Comparison of ENCODE assay signal across 8 mouse cellular contexts in the genomic region with DNA sequence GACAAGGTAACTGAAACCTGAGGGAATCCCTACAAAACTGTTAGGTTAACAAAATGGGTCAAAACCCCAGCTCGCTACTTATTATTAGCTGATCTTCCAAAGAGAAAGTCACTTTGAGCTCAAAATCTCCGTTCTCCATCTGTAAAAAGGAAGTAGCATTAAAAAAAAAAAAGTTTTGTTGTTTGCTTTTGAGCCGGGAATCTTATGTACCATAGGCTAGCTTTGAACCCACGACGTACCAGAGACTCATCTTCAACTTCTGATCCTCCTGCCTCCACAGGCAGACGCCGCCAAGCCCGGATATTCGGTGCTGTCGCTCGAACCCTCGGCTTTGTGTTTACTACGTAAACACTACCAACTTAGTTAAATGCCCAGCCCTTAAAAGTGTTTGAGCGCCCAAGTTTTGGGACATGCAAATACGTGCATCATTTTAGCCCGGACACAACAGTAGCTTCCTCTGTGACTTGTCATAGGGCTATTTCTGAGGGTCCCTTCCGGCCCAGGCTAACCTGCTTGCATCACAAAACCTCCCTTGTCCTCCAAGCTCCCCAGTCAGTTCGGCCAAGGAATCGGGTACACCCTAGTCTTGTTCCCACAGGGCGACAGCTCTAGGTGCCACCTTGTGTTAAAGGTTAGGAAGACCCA. TPM values are rescaled to one million over a fixed set of nuclear protein-coding genes. Genes with fewer than 3 reads are reported as not detected.
DNase-seq lines count a peak whose midpoint lies in the region; ATAC-seq and TF ChIP-seq lines count a peak whose summit lies in the region.

No protein-coding gene starts in this region.

- peak overlapping the region; percentile 74 for H3K4me3 ChIP-seq in lung, adult 2 months (replicated peaks; ENCODE audit: extremely low read depth, low read depth, low read length)
- peak overlapping the region; percentile 77 for H3K4me3 ChIP-seq in embryonic facial prominence, embryonic 10.5 days
- peak overlapping the region; percentile 80 for H3K4me3 ChIP-seq in hindbrain, embryonic 15.5 days
- H3K4me3 ChIP-seq in midbrain, embryonic 16.5 days (ENCODE audit: low read depth, low read length), result peak overlapping the region; percentile 69

- no peak for TF ChIP-seq POLR2A in lung, adult 2 months (IDR thresholded peaks at IDR 0.05; ENCODE audit: borderline replicate concordance, extremely low read depth, low read depth, low read length)

- peaks cover 30% of the 10 kb centered on the region for H3K36me3 ChIP-seq in embryonic facial prominence, embryonic 10.5 days (replicated peaks)
- H3K36me3 ChIP-seq in hindbrain, embryonic 15.5 days, result no peaks in the 10 kb centered on the region
- H3K36me3 ChIP-seq in midbrain, embryonic 16.5 days (ENCODE audit: control insufficient read depth, insufficient read depth, low read length), result no peaks in the 10 kb centered on the region

- ATAC-seq in hindbrain, embryonic 15.5 days (ENCODE audit: low FRiP score, low read depth), result no peak
- ATAC-seq in midbrain, embryonic 16.5 days, result no peak; the same call in 1 of the 2 replicates

- H3K4me1 ChIP-seq in lung, adult 2 months (ENCODE audit: control insufficient read depth, insufficient read depth, low read length), result no peaks in the 10 kb centered on the region
- H3K4me1 ChIP-seq in embryonic facial prominence, embryonic 10.5 days, result peaks cover 24% of the 10 kb centered on the region
- peaks cover 18% of the 10 kb centered on the region for H3K4me1 ChIP-seq in hindbrain, embryonic 15.5 days (replicated peaks)
- H3K4me1 ChIP-seq in midbrain, embryonic 16.5 days (ENCODE audit: control insufficient read depth, insufficient read depth, low read length), result peaks cover 11% of the 10 kb centered on the region

- no peak for DNase-seq in lung, adult 2 months
- DNase-seq in lung, postnatal 25 days (ENCODE audit: low spot score), result no peak
- DNase-seq in embryonic facial prominence, embryonic 10.5 days (ENCODE audit: low spot score), result no peak
- DNase-seq in T-cell, adult 2 months (ENCODE audit: low spot score), result no peak
- DNase-seq in frontal cortex, postnatal 36 days (ENCODE audit: low spot score in 2 of 2), result no peak
- DNase-seq in thymus, adult 18-20 months, result no peak

- TF ChIP-seq CTCF in lung, adult 2 months (IDR thresholded peaks at IDR 0.05; ENCODE audit: insufficient read depth, low read length), result no peak

- peak overlapping the region; percentile 63 for H3K9ac ChIP-seq in hindbrain, embryonic 15.5 days
- peak overlapping the region; percentile 61 for H3K9ac ChIP-seq in midbrain, embryonic 16.5 days (ENCODE audit: low read depth, low read length)

- H3K27ac ChIP-seq in embryonic facial prominence, embryonic 10.5 days (replicated peaks), result peak overlapping the region; percentile 90
- peak overlapping the region; percentile 84 for H3K27ac ChIP-seq in hindbrain, embryonic 15.5 days (replicated peaks)
- H3K27ac ChIP-seq in midbrain, embryonic 16.5 days (ENCODE audit: low read length), result peak overlapping the region; percentile 73

- H3K4me2 ChIP-seq in hindbrain, embryonic 15.5 days, result peak overlapping the region; percentile 93
- peak overlapping the region; percentile 57 for H3K4me2 ChIP-seq in midbrain, embryonic 16.5 days (ENCODE audit: low read length)

- H3K27me3 ChIP-seq in embryonic facial prominence, embryonic 10.5 days (replicated peaks; ENCODE audit: low read depth, poor library complexity, severe bottlenecking), result no peaks in the 10 kb centered on the region
- no peaks in the 10 kb centered on the region for H3K27me3 ChIP-seq in hindbrain, embryonic 15.5 days
- H3K27me3 ChIP-seq in midbrain, embryonic 16.5 days (ENCODE audit: control insufficient read depth, insufficient read depth, low read depth, low read length), result no peaks in the 10 kb centered on the region

- WGBS in lung, adult 2 months, result 5% methylated on average over 20 of the region's 20 CpGs
- WGBS in embryonic facial prominence, embryonic 10.5 days, result 6% methylated on average over 20 of the region's 20 CpGs
- 6% methylated on average over 20 of the region's 20 CpGs for WGBS in hindbrain, embryonic 15.5 days
- WGBS in midbrain, embryonic 16.5 days, result 5% methylated on average over 20 of the region's 20 CpGs

- H3K9me3 ChIP-seq in embryonic facial prominence, embryonic 10.5 days, result no peaks in the 10 kb centered on the region
- H3K9me3 ChIP-seq in hindbrain, embryonic 15.5 days, result no peaks in the 10 kb centered on the region
- H3K9me3 ChIP-seq in midbrain, embryonic 16.5 days (replicated peaks; ENCODE audit: control insufficient read depth, low read length, poor library complexity, severe bottlenecking), result no peaks in the 10 kb centered on the region

RNA-seq across cellular contexts. Expression of a gene that starts 0.6 kb away (rescaled TPM):
- polyA plus RNA-seq in lung, adult 2 months (2012; rRNA removed), result 1.3 and 2.5 TPM in 2 replicates
- 33.2 and 34.2 TPM in 2 replicates for polyA plus RNA-seq in embryonic facial prominence, embryonic 10.5 days (2016; fragmentation: Nextera tagmentation; extraction: Ambion mirVana)
- polyA plus RNA-seq in hindbrain, embryonic 15.5 days (2015; fragmentation: Nextera tagmentation; extraction: Ambion mirVana), result 8.8 and 10.9 TPM in 2 replicates
- 8.9 and 10.1 TPM in 2 replicates for polyA plus RNA-seq in midbrain, embryonic 16.5 days (2015; fragmentation: Nextera tagmentation; extraction: Ambion mirVana)

RNA-seq across cellular contexts. Expression of a gene that starts 0.7 kb away (rescaled TPM):
- polyA plus RNA-seq in lung, adult 2 months (2012; rRNA removed), result 12.6 and 13.4 TPM in 2 replicates
- polyA plus RNA-seq in embryonic facial prominence, embryonic 10.5 days (2016; fragmentation: Nextera tagmentation; extraction: Ambion mirVana), result 30.7 and 31.4 TPM in 2 replicates
- polyA plus RNA-seq in hindbrain, embryonic 15.5 days (2015; fragmentation: Nextera tagmentation; extraction: Ambion mirVana), result 28.9 and 31.5 TPM in 2 replicates
- polyA plus RNA-seq in midbrain, embryonic 16.5 days (2015; fragmentation: Nextera tagmentation; extraction: Ambion mirVana), result 35.2 and 36.8 TPM in 2 replicates

RNA-seq across cellular contexts. Expression of a gene that starts 14.4 kb away (rescaled TPM):
- polyA plus RNA-seq in lung, adult 2 months (2012; rRNA removed), result 1.7 and 2.0 TPM in 2 replicates
- 1.1 and 1.2 TPM in 2 replicates for polyA plus RNA-seq in embryonic facial prominence, embryonic 10.5 days (2016; fragmentation: Nextera tagmentation; extraction: Ambion mirVana)
- polyA plus RNA-seq in hindbrain, embryonic 15.5 days (2015; fragmentation: Nextera tagmentation; extraction: Ambion mirVana), result 2.6 and 2.9 TPM in 2 replicates
- 3.1 and 3.2 TPM in 2 replicates for polyA plus RNA-seq in midbrain, embryonic 16.5 days (2015; fragmentation: Nextera tagmentation; extraction: Ambion mirVana)

RNA-seq across cellular contexts. Expression of a gene that starts 44.0 kb away (rescaled TPM):
- 276 and 321 TPM in 2 replicates for polyA plus RNA-seq in lung, adult 2 months (2012; rRNA removed)
- 1,826 and 1,867 TPM in 2 replicates for polyA plus RNA-seq in embryonic facial prominence, embryonic 10.5 days (2016; fragmentation: Nextera tagmentation; extraction: Ambion mirVana)
- 948 and 1,117 TPM in 2 replicates for polyA plus RNA-seq in hindbrain, embryonic 15.5 days (2015; fragmentation: Nextera tagmentation; extraction: Ambion mirVana)
- polyA plus RNA-seq in midbrain, embryonic 16.5 days (2015; fragmentation: Nextera tagmentation; extraction: Ambion mirVana), result 855 and 922 TPM in 2 replicates
